Mouse (Mus musculus): Measurements from ENCODE around the gene Gm20431. TPM values are rescaled to one million over a fixed set of nuclear protein-coding genes. Genes with fewer than 3 reads are reported as not detected.
A peak's percentile ranks its signal among the peaks of the same experiment; 100 is the strongest.

The Gm20431 gene
- polyA plus RNA-seq (2016; fragmentation: Nextera tagmentation; extraction: Ambion mirVana): 10.4 and 11.5 TPM in 2 replicates

GRCm38 (mm10) chr2:167661270-167662203 is at the start of gene Gm20431:
TSS of gene Gm20431 (minus strand) at chr2:167661496.
- H3K27me3 ChIP-seq (replicated peaks): peaks cover 11% of the 10 kb centered on the region; the same call in 1 of the 2 replicates
- ATAC-seq (ENCODE audit: insufficient number of reproducible peaks, low FRiP score): peak; percentile 98
- peak within 1 kb of the TSS; percentile 99 for H3K4me2 ChIP-seq
- H3K27ac ChIP-seq (ENCODE audit: poor library complexity, severe bottlenecking): peak within 1 kb of the TSS; percentile 64
- H3K9ac ChIP-seq: peak within 1 kb of the TSS; percentile 96
- H3K4me1 ChIP-seq (replicated peaks): peaks cover 47% of the 10 kb centered on the region
- H3K9me3 ChIP-seq (replicated peaks): no peaks in the 10 kb centered on the region
- H3K4me3 ChIP-seq: peak within 1 kb of the TSS; percentile 97
- 1% methylated on average over 83 of the region's 110 CpGs for WGBS
- H3K36me3 ChIP-seq: peaks cover 8% of the 10 kb centered on the region

GRCm38 (mm10) chr2:167710574-167710973 is 49.3 kb upstream of the Gm20431 start:
- Histone ChIP-seq H3K27ac (ENCODE audit: poor library complexity, severe bottlenecking) (no peak overlapping the region), H3K36me3 (no peaks in the 10 kb centered on the region), H3K4me3 (no peak overlapping the region), H3K9ac (no peak overlapping the region), H3K27me3 (replicated peaks) (0 out of 2 replicates have a peak, but pooled peaks cover under 1% of the 10 kb centered on the region), H3K4me1 (replicated peaks) (peaks cover 12% of the 10 kb centered on the region), H3K9me3 (replicated peaks) (no peaks in the 10 kb centered on the region), H3K4me2 (no peak overlapping the region)
- WGBS: 67% methylated on average over 6 of the region's 6 CpGs
- no peak for ATAC-seq (ENCODE audit: insufficient number of reproducible peaks, low FRiP score)

- no peaks in the 10 kb centered on the region for H3K36me3 ChIP-seq
- 62% methylated on average over 6 of the region's 6 CpGs for WGBS
- H3K4me3 ChIP-seq: no peak overlapping the region
- no peak overlapping the region for H3K4me2 ChIP-seq
- H3K27ac ChIP-seq (ENCODE audit: poor library complexity, severe bottlenecking): no peak overlapping the region
- 0 out of 2 replicates have a peak, but pooled peaks cover 4% of the 10 kb centered on the region for H3K27me3 ChIP-seq (replicated peaks)
- H3K9ac ChIP-seq: no peak overlapping the region
- peaks cover 12% of the 10 kb centered on the region for H3K4me1 ChIP-seq (replicated peaks)
- ATAC-seq (ENCODE audit: insufficient number of reproducible peaks, low FRiP score): no peak
- H3K9me3 ChIP-seq (replicated peaks): no peaks in the 10 kb centered on the region
Measured at GRCm38 (mm10) chr2:167709969-167710368, 48.7 kb upstream of the Gm20431 start.

- no peak for ATAC-seq (ENCODE audit: insufficient number of reproducible peaks, low FRiP score)
- no peaks in the 10 kb centered on the region for H3K36me3 ChIP-seq
- no peaks in the 10 kb centered on the region for H3K9me3 ChIP-seq (replicated peaks)
- 54% methylated on average over 15 of the region's 15 CpGs for WGBS
- H3K9ac ChIP-seq: 0 out of 2 replicates have a peak overlapping the region, but pooled peaks have one; percentile 46
- H3K4me3 ChIP-seq: no peak overlapping the region
- H3K27ac ChIP-seq (ENCODE audit: poor library complexity, severe bottlenecking): no peak overlapping the region
- no peak overlapping the region for H3K4me2 ChIP-seq
- H3K27me3 ChIP-seq (replicated peaks): 0 out of 2 replicates have a peak, but pooled peaks cover 4% of the 10 kb centered on the region
- peaks cover 11% of the 10 kb centered on the region for H3K4me1 ChIP-seq (replicated peaks)
Measured at GRCm38 (mm10) chr2:167708373-167708772, 47.1 kb upstream of the Gm20431 start.

GRCm38 (mm10) chr2:167706183-167706939 is 45.1 kb upstream of the Gm20431 start:
- Histone ChIP-seq H3K4me3 (no peak overlapping the region), H3K36me3 (no peaks in the 10 kb centered on the region), H3K9me3 (replicated peaks) (no peaks in the 10 kb centered on the region), H3K4me2 (no peak overlapping the region), H3K27ac (ENCODE audit: poor library complexity, severe bottlenecking) (no peak overlapping the region), H3K9ac (peak overlapping the region; percentile 24; the same call in 1 of the 2 replicates), H3K4me1 (replicated peaks) (peaks cover 14% of the 10 kb centered on the region), H3K27me3 (replicated peaks) (peaks cover 7% of the 10 kb centered on the region; the same call in 1 of the 2 replicates)
- WGBS: 70% methylated on average over 11 of the region's 11 CpGs
- ATAC-seq (ENCODE audit: insufficient number of reproducible peaks, low FRiP score): no peak

GRCm38 (mm10) chr2:167704409-167704808 is 43.1 kb upstream of the Gm20431 start:
- Histone ChIP-seq H3K9ac (no peak overlapping the region), H3K4me1 (replicated peaks) (peaks cover 19% of the 10 kb centered on the region), H3K9me3 (replicated peaks) (no peaks in the 10 kb centered on the region), H3K27ac (ENCODE audit: poor library complexity, severe bottlenecking) (no peak overlapping the region), H3K36me3 (no peaks in the 10 kb centered on the region), H3K4me2 (no peak overlapping the region), H3K27me3 (replicated peaks) (peaks cover 7% of the 10 kb centered on the region; the same call in 1 of the 2 replicates), H3K4me3 (no peak overlapping the region)
- ATAC-seq (ENCODE audit: insufficient number of reproducible peaks, low FRiP score): no peak
- WGBS: 79% methylated on average over 4 of the region's 4 CpGs

GRCm38 (mm10) chr2:167702126-167702525 is 40.8 kb upstream of the Gm20431 start:
- Histone ChIP-seq H3K4me3 (no peak overlapping the region), H3K4me2 (no peak overlapping the region), H3K4me1 (replicated peaks) (peaks cover 36% of the 10 kb centered on the region), H3K27ac (ENCODE audit: poor library complexity, severe bottlenecking) (no peak overlapping the region), H3K9ac (no peak overlapping the region), H3K27me3 (replicated peaks) (peaks cover 7% of the 10 kb centered on the region; the same call in 1 of the 2 replicates), H3K36me3 (no peaks in the 10 kb centered on the region), H3K9me3 (replicated peaks) (no peaks in the 10 kb centered on the region)
- no peak for ATAC-seq (ENCODE audit: insufficient number of reproducible peaks, low FRiP score)
- WGBS: 75% methylated on average over 6 of the region's 6 CpGs

- H3K27me3 ChIP-seq (replicated peaks): peaks cover 7% of the 10 kb centered on the region; the same call in 1 of the 2 replicates
- no peak overlapping the region for H3K4me3 ChIP-seq
- 73% methylated on average over 5 of the region's 5 CpGs for WGBS
- no peaks in the 10 kb centered on the region for H3K9me3 ChIP-seq (replicated peaks)
- H3K4me2 ChIP-seq: no peak overlapping the region
- H3K9ac ChIP-seq: no peak overlapping the region
- ATAC-seq (ENCODE audit: insufficient number of reproducible peaks, low FRiP score): no peak
- H3K36me3 ChIP-seq: no peaks in the 10 kb centered on the region
- H3K4me1 ChIP-seq (replicated peaks): peaks cover 35% of the 10 kb centered on the region
- no peak overlapping the region for H3K27ac ChIP-seq (ENCODE audit: poor library complexity, severe bottlenecking)
Measured at GRCm38 (mm10) chr2:167701472-167701871, 40.2 kb upstream of the Gm20431 start.

GRCm38 (mm10) chr2:167700018-167700417 is 38.7 kb upstream of the Gm20431 start:
- 58% methylated on average over 5 of the region's 5 CpGs for WGBS
- Histone ChIP-seq H3K4me3 (no peak overlapping the region), H3K27ac (ENCODE audit: poor library complexity, severe bottlenecking) (no peak overlapping the region), H3K9me3 (replicated peaks) (0 out of 2 replicates have a peak, but pooled peaks cover 4% of the 10 kb centered on the region), H3K9ac (no peak overlapping the region), H3K36me3 (0 out of 2 replicates have a peak, but pooled peaks cover 3% of the 10 kb centered on the region), H3K4me2 (no peak overlapping the region), H3K4me1 (replicated peaks) (peaks cover 32% of the 10 kb centered on the region), H3K27me3 (replicated peaks) (peaks cover 3% of the 10 kb centered on the region; the same call in 1 of the 2 replicates)
- no peak for ATAC-seq (ENCODE audit: insufficient number of reproducible peaks, low FRiP score)

GRCm38 (mm10) chr2:167697902-167698301 is 36.6 kb upstream of the Gm20431 start:
- peak overlapping the region; percentile 29 for H3K4me2 ChIP-seq
- H3K9ac ChIP-seq: no peak overlapping the region; the same call in 1 of the 2 replicates
- no peak overlapping the region for H3K4me3 ChIP-seq
- 0 out of 2 replicates have a peak, but pooled peaks cover 3% of the 10 kb centered on the region for H3K36me3 ChIP-seq
- H3K27me3 ChIP-seq (replicated peaks): peaks cover 3% of the 10 kb centered on the region; the same call in 1 of the 2 replicates
- H3K4me1 ChIP-seq (replicated peaks): peaks cover 32% of the 10 kb centered on the region
- 0 out of 2 replicates have a peak, but pooled peaks cover 4% of the 10 kb centered on the region for H3K9me3 ChIP-seq (replicated peaks)
- WGBS: 18% methylated on average over 5 of the region's 5 CpGs
- H3K27ac ChIP-seq (ENCODE audit: poor library complexity, severe bottlenecking): peak overlapping the region; percentile 59
- peak; percentile 67 for ATAC-seq (ENCODE audit: insufficient number of reproducible peaks, low FRiP score)
